Mouse (Mus musculus) olfactory bulb, adult 2 months (tissue): ENCODE data around the gene Xxylt1.

Experiments used
- CTCF ChIP-seq: fragments of 200-500 bp; IDR thresholded peaks from 2 replicates; pipeline ENCODE4 v1.5.1; 2012; ENCODE audit warnings: low read depth, mild to moderate bottlenecking, low read length, moderate library complexity; ENCODE audit not compliant: insufficient read depth
- POLR2A ChIP-seq: fragments of 200-500 bp; IDR thresholded peaks from 2 replicates; pipeline ENCODE4 v1.6.1; 2012; ENCODE audit warnings: mild to moderate bottlenecking, low read depth, low read length, moderate library complexity; ENCODE audit not compliant: insufficient read depth

DNA sequence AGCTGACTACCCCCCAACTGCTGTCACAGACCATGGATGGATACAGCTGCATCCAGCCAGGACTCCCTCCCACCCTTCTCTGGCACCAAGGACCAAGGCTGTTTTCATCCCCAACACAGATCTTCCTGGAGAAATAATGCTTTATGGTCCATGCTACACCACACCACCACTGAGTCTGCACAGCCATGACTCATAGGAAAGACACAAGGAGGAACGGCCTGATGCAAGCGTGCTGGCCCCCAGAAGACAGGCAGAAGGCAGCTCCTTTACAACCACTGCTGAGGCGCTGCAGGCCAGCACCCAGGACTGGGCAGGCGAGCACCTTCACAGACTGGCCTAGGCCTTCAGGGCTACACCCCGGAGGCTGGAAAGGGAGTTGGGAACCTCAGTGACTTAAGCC lies 97.1 kb downstream of the Xxylt1 start:
- TF ChIP-seq POLR2A (no peak), CTCF (no peak)
